8 mouse cellular contexts compared by ENCODE assay signal in the genomic region with DNA sequence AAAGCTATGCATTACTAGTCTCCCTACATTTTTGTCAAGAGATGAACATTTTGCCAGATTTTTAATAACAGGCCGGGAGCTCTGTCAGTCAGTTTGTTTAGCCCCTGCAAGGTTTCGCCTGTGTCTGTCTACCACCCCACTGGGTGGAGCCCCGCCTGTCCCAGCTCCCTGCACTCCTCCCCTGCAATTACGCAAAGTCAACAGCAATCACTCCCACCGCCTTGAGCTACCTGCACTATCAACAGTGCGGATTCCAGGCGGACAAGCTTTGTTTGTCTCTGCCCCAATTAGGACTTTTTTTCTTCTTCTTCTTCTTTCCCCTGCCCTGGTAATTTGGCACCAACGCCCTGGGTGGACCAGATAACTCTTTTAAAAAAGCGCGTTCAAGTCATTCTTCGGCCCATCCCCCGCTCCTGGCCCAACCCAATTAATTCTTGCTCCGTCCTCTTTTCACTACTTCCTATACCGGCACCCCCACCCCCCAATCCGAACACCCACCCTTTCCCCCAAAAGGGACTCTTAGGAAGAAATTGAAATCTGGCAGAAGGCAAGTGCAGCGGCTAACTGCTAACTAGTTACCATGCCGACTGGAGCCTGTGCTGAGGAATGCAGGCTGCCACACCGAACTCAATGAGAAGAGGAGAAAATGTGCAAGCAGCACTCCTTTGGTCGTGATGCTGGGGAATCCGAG. TPM values are rescaled to one million over a fixed set of nuclear protein-coding genes. Genes with fewer than 3 reads are reported as not detected.
DNase-seq lines count a peak whose midpoint lies in the region; ATAC-seq and TF ChIP-seq lines count a peak whose summit lies in the region.

No protein-coding gene starts in this region.

- peak overlapping the region; percentile 7 for H3K4me3 ChIP-seq in lung, embryonic 16.5 days (ENCODE audit: low read length)
- H3K4me3 ChIP-seq in lung, adult 2 months (replicated peaks; ENCODE audit: extremely low read depth, low read depth, low read length): no peak overlapping the region
- peak overlapping the region; percentile 21 for H3K4me3 ChIP-seq in hindbrain, embryonic 11.5 days (ENCODE audit: low read depth, low read length)
- peak overlapping the region; percentile 30 for H3K4me3 ChIP-seq in midbrain, embryonic 16.5 days (ENCODE audit: low read depth, low read length)

- H3K9ac ChIP-seq in lung, embryonic 16.5 days (ENCODE audit: low read length): no peak overlapping the region
- no peak overlapping the region for H3K9ac ChIP-seq in hindbrain, embryonic 11.5 days (ENCODE audit: low read depth, low read length)
- no peak overlapping the region for H3K9ac ChIP-seq in midbrain, embryonic 16.5 days (ENCODE audit: low read depth, low read length)

- intact Hi-C loops in left cerebral cortex, postnatal 14 days (cut with DNase I): no loop called here

- no peak overlapping the region for H3K27ac ChIP-seq in lung, embryonic 16.5 days (ENCODE audit: low read length)
- H3K27ac ChIP-seq in hindbrain, embryonic 11.5 days (ENCODE audit: low read depth, low read length): no peak overlapping the region
- H3K27ac ChIP-seq in midbrain, embryonic 16.5 days (ENCODE audit: low read length): peak overlapping the region; percentile 68

- ATAC-seq in lung, embryonic 16.5 days (ENCODE audit: low read depth): peak; percentile 31; the same call in 1 of the 2 replicates
- ATAC-seq in hindbrain, embryonic 11.5 days (ENCODE audit: low FRiP score): peak; percentile 92
- peak; percentile 86 for ATAC-seq in midbrain, embryonic 16.5 days
- ATAC-seq in megakaryocyte-erythroid progenitor cell, adult 5-6 weeks (replicated peaks; ENCODE audit: low FRiP score, low TSS enrichment, poor library complexity, severe bottlenecking): no peak

- no peak for TF ChIP-seq POLR2A in lung, adult 2 months (IDR thresholded peaks at IDR 0.05; ENCODE audit: borderline replicate concordance, extremely low read depth, low read depth, low read length)

- TF ChIP-seq CTCF in lung, adult 2 months (IDR thresholded peaks at IDR 0.05; ENCODE audit: insufficient read depth, low read length): no peak

- H3K4me1 ChIP-seq in lung, embryonic 16.5 days (replicated peaks; ENCODE audit: control insufficient read depth, insufficient read depth, low read length): no peaks in the 10 kb centered on the region
- H3K4me1 ChIP-seq in lung, adult 2 months (ENCODE audit: control insufficient read depth, insufficient read depth, low read length): no peaks in the 10 kb centered on the region
- no peaks in the 10 kb centered on the region; the same call in 1 of the 2 replicates for H3K4me1 ChIP-seq in hindbrain, embryonic 11.5 days (replicated peaks; ENCODE audit: control insufficient read depth, insufficient read depth, low read length)
- peaks cover 15% of the 10 kb centered on the region for H3K4me1 ChIP-seq in midbrain, embryonic 16.5 days (ENCODE audit: control insufficient read depth, insufficient read depth, low read length)

- no peak for DNase-seq in lung, adult 2 months
- peak; percentile 24 for DNase-seq in embryo, embryonic 11.5 days (ENCODE audit: low read depth, low spot score)
- DNase-seq in hindbrain, embryonic 11.5 days (ENCODE audit: low spot score): peak; percentile 79
- peak; percentile 49 to 68 for DNase-seq in left cerebral cortex, postnatal 14 days (ENCODE audit: low spot score in 2 of 2)
- DNase-seq in spleen, adult 12 weeks (ENCODE audit: low spot score): no peak

- 3% methylated on average over 20 of the region's 20 CpGs for WGBS in lung, embryonic 16.5 days
- 3% methylated on average over 20 of the region's 20 CpGs for WGBS in lung, adult 2 months
- WGBS in hindbrain, embryonic 11.5 days: 1% methylated on average over 20 of the region's 20 CpGs
- under 1% methylated on average over 20 of the region's 20 CpGs for WGBS in midbrain, embryonic 16.5 days

- peaks cover 35% of the 10 kb centered on the region for H3K27me3 ChIP-seq in lung, embryonic 16.5 days (ENCODE audit: control insufficient read depth, insufficient read depth, low read depth, low read length)
- peaks cover 26% of the 10 kb centered on the region for H3K27me3 ChIP-seq in hindbrain, embryonic 11.5 days (ENCODE audit: control insufficient read depth, insufficient read depth, low read length)
- H3K27me3 ChIP-seq in midbrain, embryonic 16.5 days (ENCODE audit: control insufficient read depth, insufficient read depth, low read depth, low read length): no peaks in the 10 kb centered on the region

- H3K4me2 ChIP-seq in lung, embryonic 16.5 days (ENCODE audit: low read depth, low read length): peak overlapping the region; percentile 47
- peak overlapping the region; percentile 36 for H3K4me2 ChIP-seq in hindbrain, embryonic 11.5 days (replicated peaks; ENCODE audit: low read depth, low read length)
- peak overlapping the region; percentile 60 for H3K4me2 ChIP-seq in midbrain, embryonic 16.5 days (ENCODE audit: low read length)

- H3K9me3 ChIP-seq in lung, embryonic 16.5 days (ENCODE audit: control insufficient read depth, low read length): no peaks in the 10 kb centered on the region
- H3K9me3 ChIP-seq in hindbrain, embryonic 11.5 days (ENCODE audit: control insufficient read depth, low read length): no peaks in the 10 kb centered on the region
- H3K9me3 ChIP-seq in midbrain, embryonic 16.5 days (replicated peaks; ENCODE audit: control insufficient read depth, low read length, poor library complexity, severe bottlenecking): no peaks in the 10 kb centered on the region

- H3K36me3 ChIP-seq in lung, embryonic 16.5 days (ENCODE audit: control insufficient read depth, insufficient read depth, low read length): no peaks in the 10 kb centered on the region
- H3K36me3 ChIP-seq in hindbrain, embryonic 11.5 days (ENCODE audit: control insufficient read depth, insufficient read depth, low read length): no peaks in the 10 kb centered on the region
- no peaks in the 10 kb centered on the region for H3K36me3 ChIP-seq in midbrain, embryonic 16.5 days (ENCODE audit: control insufficient read depth, insufficient read depth, low read length)

RNA-seq across cellular contexts. Expression of a gene that starts 35.9 kb away (rescaled TPM):
- not detected in 2 replicates for polyA plus RNA-seq in lung, embryonic 16.5 days (2015; fragmentation: Nextera tagmentation; extraction: Ambion mirVana)
- not detected in 2 replicates for polyA plus RNA-seq in lung, adult 2 months (2012; rRNA removed)
- 13.9 TPM in 2 replicates for polyA plus RNA-seq in hindbrain, embryonic 11.5 days (2014; fragmentation: Nextera tagmentation; extraction: Ambion mirVana)
- total RNA-seq in left cerebral cortex, postnatal 14 days (2021): 1 to 10 TPM; 1.1 to 1.5 TPM
- polyA plus RNA-seq in midbrain, embryonic 16.5 days (2015; fragmentation: Nextera tagmentation; extraction: Ambion mirVana): 69.3 and 79.5 TPM in 2 replicates
- total RNA-seq in megakaryocyte-erythroid progenitor cell, adult 5-6 weeks (2014; fragmentation: Nextera tagmentation): not detected in 2 replicates
- total RNA-seq in megakaryocyte-erythroid progenitor cell, adult 5-6 weeks (2017): not detected in 2 replicates

Comparison
In these comparisons a context has a peak if more than half of its experiments do, and no peak if none do; other contexts are left out.
1. DNase-seq: peak in embryo, embryonic 11.5 days (single experiment), hindbrain, embryonic 11.5 days (single experiment) and left cerebral cortex, postnatal 14 days (2 of 2); none in lung, adult 2 months (single experiment) and spleen, adult 12 weeks (single experiment).
2. RNA of a gene that starts 35.9 kb away (polyA plus RNA-seq): 69.3 to 79.5 TPM in midbrain, embryonic 16.5 days and 13.9 TPM in hindbrain, embryonic 11.5 days; not detected in lung, embryonic 16.5 days and not detected in lung, adult 2 months; every median in the first group is over 10 times any median in the second.
3. Peak in every context shown above with its lines, with median percentiles within 50 percentile points of each other: H3K4me2 ChIP-seq.